Mouse (Mus musculus) lung, postnatal 0 days (tissue): ENCODE measurements around the gene Slc29a2.

Experiments
- CTCF ChIP-seq: IDR thresholded peaks from 2 replicates; pipeline ENCODE4 v1.5.1; 2016; ENCODE audit warnings: antibody characterized with exemption, mild to moderate bottlenecking
- EP300 ChIP-seq: IDR thresholded peaks from 2 replicates; pipeline ENCODE4 v1.6.1; 2016; ENCODE audit warnings: antibody characterized with exemption, mild to moderate bottlenecking, control low read depth

DNA sequence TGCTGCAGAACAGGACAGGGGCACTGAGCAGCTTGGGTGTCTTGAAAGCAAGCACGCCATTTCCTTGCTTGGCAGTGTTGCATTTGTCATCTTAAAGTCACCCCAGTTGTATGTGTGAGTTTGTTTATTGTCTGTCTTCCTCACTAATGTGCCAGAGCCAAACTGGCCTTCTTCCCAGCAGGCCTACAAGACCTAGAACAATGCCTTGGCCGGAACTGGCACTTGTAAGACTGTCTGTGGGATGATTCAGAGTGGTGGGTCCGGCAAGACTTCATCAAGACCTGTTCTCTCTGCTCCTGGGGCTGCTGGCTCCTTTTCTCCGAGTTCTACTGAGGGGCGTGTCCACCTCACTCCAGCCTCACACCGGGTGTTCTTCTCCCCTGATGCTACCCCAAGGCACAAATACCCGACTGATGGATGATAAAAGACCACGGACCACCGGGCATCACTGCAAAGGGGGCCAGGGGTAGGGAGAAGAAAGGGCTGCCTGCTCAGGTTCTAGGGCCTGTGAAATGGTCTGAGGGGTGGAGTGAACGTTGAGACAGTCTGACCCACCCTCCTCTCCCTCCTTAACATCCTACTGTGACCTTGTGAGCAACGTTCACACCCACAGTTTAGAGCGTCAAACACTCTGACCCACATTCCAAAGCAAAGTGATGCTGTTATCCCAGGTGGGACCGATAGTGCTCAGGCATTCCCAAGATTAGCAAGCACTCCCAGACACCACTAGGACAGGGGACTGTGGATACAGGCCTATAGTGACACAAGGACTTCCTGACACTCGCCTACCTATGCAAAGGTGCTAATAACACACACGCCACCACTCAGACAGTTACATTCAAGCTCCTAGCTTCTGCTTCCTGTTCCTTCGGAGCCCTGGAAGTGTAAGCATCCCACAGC is 34.5 kb downstream of the Slc29a2 start:
- TF ChIP-seq EP300 (peak; percentile 69; the same call in 1 of the 2 replicates), CTCF (no peak)
